ENCODE assay signal across 8 mouse cellular contexts in the genomic region with DNA sequence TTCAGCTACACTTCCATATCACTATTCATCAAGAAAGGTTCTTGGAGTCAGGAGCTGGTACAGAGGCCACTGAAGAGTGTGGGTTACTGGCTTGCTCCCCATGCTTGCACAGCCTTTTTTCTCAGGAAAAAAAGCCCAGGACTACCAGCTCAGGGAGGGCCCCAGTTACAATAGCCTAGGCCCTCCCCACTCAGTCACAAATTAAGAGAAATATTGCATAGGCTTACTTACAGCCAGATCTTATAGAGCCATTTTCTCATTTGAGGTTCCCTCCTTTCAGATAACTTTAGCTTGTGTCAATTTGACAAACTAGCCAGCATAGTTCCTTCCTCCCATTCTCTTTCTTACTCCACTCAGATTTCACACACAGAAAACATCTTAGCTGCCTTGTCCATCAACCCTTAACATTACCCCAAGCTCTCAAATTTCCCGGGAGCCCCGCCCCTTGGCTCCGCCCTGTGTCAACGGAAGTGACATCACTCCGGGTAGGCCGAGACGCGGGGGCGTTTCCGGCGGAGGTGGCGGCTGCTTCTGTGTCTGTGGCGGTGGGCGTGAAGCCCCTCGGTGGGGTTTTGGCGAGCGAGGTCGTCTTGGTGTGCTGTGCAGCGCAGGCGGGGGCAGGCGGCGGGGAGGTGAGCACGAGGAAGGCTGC. TPM values are rescaled to one million over a fixed set of nuclear protein-coding genes. Genes with fewer than 3 reads are reported as not detected.
A peak's percentile ranks its signal among the peaks of the same experiment; 100 is the strongest.
DNase-seq lines count a peak whose midpoint lies in the region; ATAC-seq and TF ChIP-seq lines count a peak whose summit lies in the region.

TSS of gene Edc3 (plus strand) at position 473 of the 652 bp plus-strand sequence.

- peak within 1 kb of the TSS; percentile 95 for H3K9ac ChIP-seq in heart, embryonic 13.5 days
- H3K9ac ChIP-seq in kidney, postnatal 0 days (ENCODE audit: low read depth, low read length), result peak within 1 kb of the TSS; percentile 91
- peak within 1 kb of the TSS; percentile 99 for H3K9ac ChIP-seq in liver, adult 2 months (ENCODE audit: low read depth, low read length)

- H3K9me3 ChIP-seq in heart, embryonic 13.5 days, result peaks cover 4% of the 10 kb centered on the region; the same call in 1 of the 2 replicates
- no peaks in the 10 kb centered on the region for H3K9me3 ChIP-seq in kidney, postnatal 0 days (replicated peaks; ENCODE audit: low read length)

- H3K4me3 ChIP-seq in heart, embryonic 13.5 days, result peak within 1 kb of the TSS; percentile 94
- H3K4me3 ChIP-seq in kidney, postnatal 0 days (replicated peaks; ENCODE audit: low read depth, low read length), result peak within 1 kb of the TSS; percentile 92
- peak within 1 kb of the TSS; percentile 97 for H3K4me3 ChIP-seq in liver, adult 2 months (ENCODE audit: insufficient read depth, low read depth, low read length)

- no peaks in the 10 kb centered on the region for H3K27me3 ChIP-seq in heart, embryonic 13.5 days (replicated peaks)
- H3K27me3 ChIP-seq in kidney, postnatal 0 days (ENCODE audit: insufficient read depth, low read length), result no peaks in the 10 kb centered on the region
- H3K27me3 ChIP-seq in liver, adult 2 months (ENCODE audit: control insufficient read depth, insufficient read depth, low read length), result no peaks in the 10 kb centered on the region

- H3K79me2 ChIP-seq in liver, adult 2 months (ENCODE audit: control insufficient read depth, insufficient read depth, low read length), result peaks cover 6% of the 10 kb centered on the region; the same call in 1 of the 2 replicates

- TF ChIP-seq CTCF in kidney, postnatal 0 days (IDR thresholded peaks at IDR 0.05; ENCODE audit: low read depth), result no peak
- no peak for TF ChIP-seq CTCF in liver, adult 2 months (IDR thresholded peaks at IDR 0.05; ENCODE audit: low read depth, low read length)

- peak; percentile 73 for DNase-seq in c-Kit-negative CD71-positive TER-119-positive erythroid progenitor cells, embryonic 14.5 days (ENCODE audit: low read depth, low spot score)
- DNase-seq in fibroblast of lung, adult 2 months (ENCODE audit: low read depth), result peak; percentile 59
- DNase-seq in kidney, postnatal 0 days (ENCODE audit: low spot score), result peak; percentile 97
- peak; percentile 69 for DNase-seq in liver, adult 2 months (ENCODE audit: extremely low read depth, low read depth, low spot score)
- peak; percentile 83 to 88 for DNase-seq in spleen, postnatal 36 days (ENCODE audit: low spot score in 2 of 2)

- H3K36me3 ChIP-seq in heart, embryonic 13.5 days, result peaks cover 18% of the 10 kb centered on the region
- H3K36me3 ChIP-seq in kidney, postnatal 0 days (ENCODE audit: insufficient read depth, low read length), result no peaks in the 10 kb centered on the region; the same call in 1 of the 2 replicates
- peaks cover 8% of the 10 kb centered on the region for H3K36me3 ChIP-seq in liver, adult 2 months (ENCODE audit: control insufficient read depth, insufficient read depth, low read length)

- peak within 1 kb of the TSS; percentile 91 for H3K4me2 ChIP-seq in heart, embryonic 13.5 days
- peak within 1 kb of the TSS; percentile 66 for H3K4me2 ChIP-seq in kidney, postnatal 0 days (ENCODE audit: low read length)

- peak; percentile 59; the same call in 1 of the 2 replicates for TF ChIP-seq POLR2A in liver, adult 2 months (IDR thresholded peaks at IDR 0.05; ENCODE audit: extremely low read depth, insufficient read depth, low read length)

- ATAC-seq in CD4-positive, CD25-positive, alpha-beta regulatory T cell, adult 4 months, result peak; percentile 95
- ATAC-seq in heart, embryonic 13.5 days (ENCODE audit: extremely low read depth, insufficient number of reproducible peaks, low FRiP score, low TSS enrichment), result peak; percentile 75
- peak; percentile 94 for ATAC-seq in kidney, postnatal 0 days (replicated peaks; ENCODE audit: low FRiP score, low read depth)
- ATAC-seq in monocyte, adult 5-6 weeks (replicated peaks; ENCODE audit: insufficient number of reproducible peaks, low FRiP score, low TSS enrichment, poor library complexity, severe bottlenecking), result peak; percentile 98

- WGBS in heart, embryonic 13.5 days, result under 1% methylated on average over 23 of the region's 23 CpGs
- under 1% methylated on average over 23 of the region's 23 CpGs for WGBS in kidney, postnatal 0 days
- under 1% methylated on average over 23 of the region's 23 CpGs for WGBS in liver, adult 2 months

- H3K4me1 ChIP-seq in heart, embryonic 13.5 days, result peaks cover 16% of the 10 kb centered on the region
- peaks cover 7% of the 10 kb centered on the region; the same call in 1 of the 2 replicates for H3K4me1 ChIP-seq in kidney, postnatal 0 days (replicated peaks; ENCODE audit: insufficient read depth, low read length)
- H3K4me1 ChIP-seq in liver, adult 2 months (ENCODE audit: control insufficient read depth, insufficient read depth, low read length), result peaks cover 5% of the 10 kb centered on the region; the same call in 1 of the 2 replicates

- H3K27ac ChIP-seq in heart, embryonic 13.5 days (replicated peaks), result peak within 1 kb of the TSS; percentile 88
- H3K27ac ChIP-seq in kidney, postnatal 0 days, result peak within 1 kb of the TSS; percentile 87
- peak within 1 kb of the TSS; percentile 94 for H3K27ac ChIP-seq in liver, adult 2 months (replicated peaks; ENCODE audit: insufficient read depth, low read depth, low read length)

RNA-seq across cellular contexts. Expression of gene Edc3, which starts in this region (rescaled TPM):
- polyA plus RNA-seq in CD4-positive, CD25-positive, alpha-beta regulatory T cell, adult 4 months (2017; shearing (Covaris generic)), result 10 to 100 TPM; 30.2 to 30.5 TPM
- 16.2 and 17.5 TPM in 2 replicates for polyA plus RNA-seq in heart, embryonic 13.5 days (2015; fragmentation: Nextera tagmentation; extraction: Ambion mirVana)
- 23.1 and 26.4 TPM in 2 replicates for polyA plus RNA-seq in kidney, postnatal 0 days (2015; fragmentation: Nextera tagmentation; extraction: Ambion mirVana)
- total RNA-seq in liver, adult 2 months (2014; rRNA removed), result 5.7 and 6.4 TPM in 2 replicates
- 6.6 TPM in 2 replicates for polyA plus RNA-seq in liver, adult 2 months (2012; rRNA removed)
- 2.6 to 7.9 TPM (median 3.7 TPM) in 3 replicates for total RNA-seq in monocyte, adult 5-6 weeks (2017)

Comparison
In these comparisons a context has a peak if more than half of its experiments do, and no peak if none do; other contexts are left out.
1. Peak in every context shown above with its lines: DNase-seq, ATAC-seq, H3K4me3 ChIP-seq and H3K27ac ChIP-seq.